Mouse (Mus musculus) cerebellum, adult 8-10 months (tissue): ENCODE data around the gene Pdgfb.

Experiments used
- DNase-seq: peaks from one replicate; pipeline ENCODE4 v3.0.0; 2022

Gene Pdgfb

GRCm38 (mm10) chr15:80014321-80015210, at the start of gene Pdgfb:
TSS of gene Pdgfb (minus strand) at chr15:80014977.
- peak; percentile 47 for DNase-seq

GRCm38 (mm10) chr15:80062821-80063220, 48.0 kb upstream of the Pdgfb start:
- no peak for DNase-seq

GRCm38 (mm10) chr15:80062339-80062738, 47.6 kb upstream of the Pdgfb start:
- no peak for DNase-seq

GRCm38 (mm10) chr15:80061071-80061550, 46.3 kb upstream of the Pdgfb start:
- no peak for DNase-seq

- no peak for DNase-seq
These were observed 45.7 kb upstream of the Pdgfb start for GRCm38 (mm10) chr15:80060356-80061070.

GRCm38 (mm10) chr15:80059606-80060005, 44.8 kb upstream of the Pdgfb start:
- DNase-seq: no peak

GRCm38 (mm10) chr15:80058151-80058550, 43.4 kb upstream of the Pdgfb start:
- DNase-seq: no peak

- DNase-seq: no peak
These were observed 39.4 kb upstream of the Pdgfb start for GRCm38 (mm10) chr15:80054034-80054710.

GRCm38 (mm10) chr15:80053381-80054033, 38.7 kb upstream of the Pdgfb start:
- DNase-seq: no peak

GRCm38 (mm10) chr15:80051782-80052181, 37.0 kb upstream of the Pdgfb start:
- no peak for DNase-seq

GRCm38 (mm10) chr15:80051092-80051761, 36.5 kb upstream of the Pdgfb start:
- no peak for DNase-seq

- no peak for DNase-seq
These were observed 35.3 kb upstream of the Pdgfb start for GRCm38 (mm10) chr15:80050093-80050492.

- DNase-seq: no peak
These were observed 33.2 kb upstream of the Pdgfb start for GRCm38 (mm10) chr15:80047973-80048372.

GRCm38 (mm10) chr15:80047242-80047641, 32.5 kb upstream of the Pdgfb start:
- no peak for DNase-seq

- no peak for DNase-seq
These were observed 31.0 kb upstream of the Pdgfb start for GRCm38 (mm10) chr15:80045749-80046148.

- no peak for DNase-seq
These were observed 29.5 kb upstream of the Pdgfb start for GRCm38 (mm10) chr15:80044249-80044648.

GRCm38 (mm10) chr15:80042152-80042551, 27.4 kb upstream of the Pdgfb start:
- DNase-seq: no peak

- no peak for DNase-seq
These were observed 23.3 kb upstream of the Pdgfb start for GRCm38 (mm10) chr15:80038110-80038391.

GRCm38 (mm10) chr15:80037255-80038109, 22.7 kb upstream of the Pdgfb start:
- no peak for DNase-seq

- no peak for DNase-seq
These were observed 20.6 kb upstream of the Pdgfb start for GRCm38 (mm10) chr15:80035341-80035885.

- DNase-seq: no peak
These were observed 20.1 kb upstream of the Pdgfb start for GRCm38 (mm10) chr15:80034913-80035312.
